Mouse (Mus musculus) testis, adult 2 months (tissue): ENCODE measurements around the gene Slc6a16. TPM values are rescaled to one million over a fixed set of nuclear protein-coding genes. Genes with fewer than 3 reads are reported as not detected.

ENCODE experiments used
- H3K27ac ChIP-seq: fragments of 200-500 bp; 2 replicates; pipeline ENCODE4 v1.5.1; 2012; ENCODE audit warnings: low read depth, low read length; ENCODE audit not compliant: control insufficient read depth, insufficient read depth
- H3K27me3 ChIP-seq: fragments of 200-500 bp; 2 replicates; pipeline ENCODE4 v1.6.1; 2012; ENCODE audit warnings: mild to moderate bottlenecking, low read length, moderate library complexity; ENCODE audit not compliant: control insufficient read depth, insufficient read depth
- H3K36me3 ChIP-seq: fragments of 200-500 bp; 2 replicates; pipeline ENCODE4 v1.6.1; 2012; ENCODE audit warnings: mild to moderate bottlenecking, low read length; ENCODE audit not compliant: control insufficient read depth, insufficient read depth
- H3K4me1 ChIP-seq: fragments of 200-500 bp; 2 replicates; pipeline ENCODE4 v1.6.1; 2012; ENCODE audit warnings: low read length; ENCODE audit not compliant: control insufficient read depth, insufficient read depth
- H3K4me3 ChIP-seq: fragments of 200-500 bp; 2 replicates; pipeline ENCODE4 v1.5.1; 2012; ENCODE audit warnings: low read depth, mild to moderate bottlenecking, low read length, moderate library complexity, mixed read lengths; ENCODE audit not compliant: control insufficient read depth
- CTCF ChIP-seq: fragments of 200-500 bp; IDR thresholded peaks from 2 replicates; pipeline ENCODE4 v1.5.1; 2012; ENCODE audit warnings: low read depth, mild to moderate bottlenecking, inconsistent platforms, low read length, moderate library complexity; ENCODE audit not compliant: control insufficient read depth, insufficient read depth, insufficient replicate concordance
- POLR2A ChIP-seq: fragments of 200-500 bp; IDR thresholded peaks from 2 replicates; pipeline ENCODE4 v1.6.1; 2012; ENCODE audit warnings: low read depth, mild to moderate bottlenecking, inconsistent platforms, low read length, moderate library complexity; ENCODE audit not compliant: control insufficient read depth
- polyA plus RNA-seq: library from polyadenylated mRNA; depleted of rRNA; stranded (reverse); fragments of >200 nt; gene quantifications from 2 replicates; pipeline ENCODE4 v1.2.3, GENCODE M21; 2012

Gene Slc6a16
- polyA plus RNA-seq, 1 experiment, result 81.4 TPM

GRCm38 (mm10) chr7:45195341-45196175 lies 45.3 kb upstream of the Slc6a16 start:
- peaks cover 3% of the 10 kb centered on the region for H3K36me3 ChIP-seq
- H3K27ac ChIP-seq, result no peak overlapping the region
- H3K4me1 ChIP-seq, result no peaks in the 10 kb centered on the region; the same call in 1 of the 2 replicates
- no peak for TF ChIP-seq CTCF
- no peak for TF ChIP-seq POLR2A
- H3K4me3 ChIP-seq, result no peak overlapping the region
- no peaks in the 10 kb centered on the region for H3K27me3 ChIP-seq

GRCm38 (mm10) chr7:45196176-45196535 lies 44.7 kb upstream of the Slc6a16 start:
- peaks cover 3% of the 10 kb centered on the region for H3K36me3 ChIP-seq
- TF ChIP-seq POLR2A (no peak; the same call in 1 of the 2 replicates), CTCF (no peak)
- H3K27me3 ChIP-seq, result no peaks in the 10 kb centered on the region
- H3K27ac ChIP-seq, result no peak overlapping the region
- H3K4me1 ChIP-seq, result no peaks in the 10 kb centered on the region; the same call in 1 of the 2 replicates
- no peak overlapping the region for H3K4me3 ChIP-seq

- TF ChIP-seq CTCF (no peak), POLR2A (no peak)
- H3K4me3 ChIP-seq, result no peak overlapping the region
- H3K36me3 ChIP-seq, result peaks cover 3% of the 10 kb centered on the region
- H3K27me3 ChIP-seq, result no peaks in the 10 kb centered on the region
- H3K4me1 ChIP-seq, result no peaks in the 10 kb centered on the region; the same call in 1 of the 2 replicates
- H3K27ac ChIP-seq, result no peak overlapping the region
Observed at GRCm38 (mm10) chr7:45196994-45197393, 43.9 kb upstream of the Slc6a16 start.

GRCm38 (mm10) chr7:45198435-45198834 lies 42.5 kb upstream of the Slc6a16 start:
- Histone ChIP-seq H3K36me3 (peaks cover 3% of the 10 kb centered on the region), H3K4me1 (no peaks in the 10 kb centered on the region; the same call in 1 of the 2 replicates), H3K4me3 (no peak overlapping the region), H3K27me3 (no peaks in the 10 kb centered on the region), H3K27ac (no peak overlapping the region)
- peak; percentile 73; the same call in 1 of the 2 replicates for TF ChIP-seq CTCF
- no peak for TF ChIP-seq POLR2A

- no peaks in the 10 kb centered on the region; the same call in 1 of the 2 replicates for H3K4me1 ChIP-seq
- H3K36me3 ChIP-seq, result no peaks in the 10 kb centered on the region; the same call in none of the 2 replicates
- no peak overlapping the region for H3K27ac ChIP-seq
- no peak overlapping the region for H3K4me3 ChIP-seq
- no peak for TF ChIP-seq CTCF
- TF ChIP-seq POLR2A, result no peak
- no peaks in the 10 kb centered on the region for H3K27me3 ChIP-seq
Observed at GRCm38 (mm10) chr7:45198961-45199360, 41.9 kb upstream of the Slc6a16 start.

GRCm38 (mm10) chr7:45202654-45203053 lies 38.2 kb upstream of the Slc6a16 start:
- TF ChIP-seq POLR2A, result no peak
- no peak for TF ChIP-seq CTCF
- Histone ChIP-seq H3K4me3 (no peak overlapping the region), H3K4me1 (no peaks in the 10 kb centered on the region; the same call in 1 of the 2 replicates), H3K36me3 (no peaks in the 10 kb centered on the region), H3K27ac (no peak overlapping the region), H3K27me3 (no peaks in the 10 kb centered on the region)

GRCm38 (mm10) chr7:45204380-45205143 lies 36.3 kb upstream of the Slc6a16 start, which contains the start of gene Ccdc155:
Gene Ccdc155 (minus strand): TSS chr7:45204892.
- Histone ChIP-seq H3K36me3 (0 out of 2 replicates have a peak, but pooled peaks cover 1% of the 10 kb centered on the region), H3K27me3 (no peaks in the 10 kb centered on the region), H3K27ac (peak within 1 kb of the TSS; percentile 91), H3K4me1 (no peaks in the 10 kb centered on the region), H3K4me3 (peak within 1 kb of the TSS; percentile 69)
- TF ChIP-seq CTCF (no peak), POLR2A (peak; percentile 98)
